Mouse (Mus musculus) midbrain, embryonic 13.5 days (tissue): ENCODE measurements around the gene H2-Ob. TPM values are rescaled to one million over a fixed set of nuclear protein-coding genes. Genes with fewer than 3 reads are reported as not detected.

Experiments used
- polyA plus RNA-seq: library from polyadenylated mRNA; unstranded; fragments of >200 nt; fragmentation: Nextera tagmentation; extraction: Ambion mirVana; gene quantifications from 2 replicates; pipeline ENCODE4 v1.2.1, GENCODE M21; 2015

H2-Ob gene
- polyA plus RNA-seq, 1 experiment from 2014 or later, result not detected

Other genes with a start within 250 kb of the H2-Ob start
- 13.5 and 16.0 TPM in 2 replicates for gene H2-K1, start 238.6 kb upstream of the H2-Ob start, polyA plus RNA-seq
- 20.1 and 24.3 TPM in 2 replicates for gene Ring1, start 214.2 kb upstream of the H2-Ob start, polyA plus RNA-seq
- 80.5 and 91.7 TPM in 2 replicates for gene H2-Ke6, start 210.8 kb upstream of the H2-Ob start, polyA plus RNA-seq
- gene Slc39a7, start 207.2 kb upstream of the H2-Ob start, polyA plus RNA-seq, result 176 and 180 TPM in 2 replicates
- 57.9 and 62.7 TPM in 2 replicates for gene Rxrb, start 207.1 kb upstream of the H2-Ob start, polyA plus RNA-seq
- 2.1 and 2.5 TPM in 2 replicates for gene Col11a2, start 199.5 kb upstream of the H2-Ob start, polyA plus RNA-seq
- gene H2-Oa, start 146.6 kb upstream of the H2-Ob start, polyA plus RNA-seq, result not detected in 2 replicates
- 13.1 and 15.3 TPM in 2 replicates for gene H2-DMa, start 119.4 kb upstream of the H2-Ob start, polyA plus RNA-seq
- 128 and 147 TPM in 2 replicates for gene Brd2, start 116.3 kb upstream of the H2-Ob start, polyA plus RNA-seq
- gene H2-DMb2, start 95.6 kb upstream of the H2-Ob start, polyA plus RNA-seq, result 0.14 and 0.32 TPM in 2 replicates
- gene H2-DMb1, start 85.8 kb upstream of the H2-Ob start, polyA plus RNA-seq, result 0.43 TPM in 1 of 2 replicates, not detected in the other
- gene Tap1, start 51.4 kb upstream of the H2-Ob start, polyA plus RNA-seq, result 0.46 and 0.57 TPM in 2 replicates
- 0.73 and 1.5 TPM in 2 replicates for gene Psmb9, start 51.1 kb upstream of the H2-Ob start, polyA plus RNA-seq
- gene Psmb8, start 41.2 kb upstream of the H2-Ob start, polyA plus RNA-seq, result 1.5 and 2.4 TPM in 2 replicates
- gene Tap2, start 35.4 kb upstream of the H2-Ob start, polyA plus RNA-seq, result 0.50 and 0.55 TPM in 2 replicates
- gene H2-Ab1, start 18.8 kb downstream of the H2-Ob start, polyA plus RNA-seq, result 1.7 and 2.1 TPM in 2 replicates
- 0.28 and 0.41 TPM in 2 replicates for gene H2-Aa, start 48.9 kb downstream of the H2-Ob start, polyA plus RNA-seq
- gene H2-Eb1, start 67.0 kb downstream of the H2-Ob start, polyA plus RNA-seq, result 1.7 and 2.1 TPM in 2 replicates
- 0.12 TPM in 1 of 2 replicates, not detected in the other for gene H2-Eb2, start 86.8 kb downstream of the H2-Ob start, polyA plus RNA-seq
- not detected in 2 replicates for gene Btnl2, start 115.9 kb downstream of the H2-Ob start, polyA plus RNA-seq
- not detected in 2 replicates for gene Btnl1, start 138.2 kb downstream of the H2-Ob start, polyA plus RNA-seq
- 4.6 and 5.6 TPM in 2 replicates for gene BC051142, start 159.9 kb downstream of the H2-Ob start, polyA plus RNA-seq
- not detected in 2 replicates for gene Btnl4, start 238.4 kb downstream of the H2-Ob start, polyA plus RNA-seq